Mouse (Mus musculus): ENCODE measurements around the gene Tead2.

GRCm38 (mm10) chr7:45224826-45225225, 9.3 kb downstream of the Tead2 start:
- TF ChIP-seq CTCF (IDR thresholded peaks at IDR 0.05; ENCODE audit: control insufficient read depth, insufficient read depth, insufficient read length) (no peak), MAX (IDR thresholded peaks at IDR 0.05) (no peak), MYOG (IDR thresholded peaks at IDR 0.05; ENCODE audit: control insufficient read depth, extremely low read depth, insufficient read length) (no peak)
